Mouse (Mus musculus) layer of hippocampus, adult 6 months (tissue): ENCODE measurements around the gene Zfp318. TPM values are rescaled to one million over a fixed set of nuclear protein-coding genes. Genes with fewer than 3 reads are reported as not detected.

Experiments
- long read RNA-seq, 2 experiments: library from polyadenylated mRNA; unstranded; transcript quantifications; one replicate each; pipeline ENCODE4 v2.0.0; 2019 to 2020
- polyA plus RNA-seq: library from polyadenylated mRNA; unstranded; fragments of <200 nt; fragmentation: Nextera tagmentation; gene quantifications from 2 replicates; pipeline ENCODE4 v1.2.3, GENCODE M21; 2021

The Zfp318 gene
- polyA plus RNA-seq, result 2.5 and 3.3 TPM in 2 replicates
- long read RNA-seq, experiment 1, partial matches to known transcripts, result 5 of 11 reads
- long read RNA-seq, experiment 1, other reads (novel, unspliced or antisense), result 6 of 11 reads
- long read RNA-seq, experiment 2, transcript Zfp318-204 (8 exons, 3,936 nt), result major isoform, 6 of 23 reads
- long read RNA-seq, experiment 2, partial matches to known transcripts, result 10 of 23 reads
- long read RNA-seq, experiment 2, other reads (novel, unspliced or antisense), result 7 of 23 reads

GRCm38 (mm10) chr17:46383294-46384060 is at the start of gene Zfp318:
Zfp318 (plus strand) TSS chr17:46383731.

DNA sequence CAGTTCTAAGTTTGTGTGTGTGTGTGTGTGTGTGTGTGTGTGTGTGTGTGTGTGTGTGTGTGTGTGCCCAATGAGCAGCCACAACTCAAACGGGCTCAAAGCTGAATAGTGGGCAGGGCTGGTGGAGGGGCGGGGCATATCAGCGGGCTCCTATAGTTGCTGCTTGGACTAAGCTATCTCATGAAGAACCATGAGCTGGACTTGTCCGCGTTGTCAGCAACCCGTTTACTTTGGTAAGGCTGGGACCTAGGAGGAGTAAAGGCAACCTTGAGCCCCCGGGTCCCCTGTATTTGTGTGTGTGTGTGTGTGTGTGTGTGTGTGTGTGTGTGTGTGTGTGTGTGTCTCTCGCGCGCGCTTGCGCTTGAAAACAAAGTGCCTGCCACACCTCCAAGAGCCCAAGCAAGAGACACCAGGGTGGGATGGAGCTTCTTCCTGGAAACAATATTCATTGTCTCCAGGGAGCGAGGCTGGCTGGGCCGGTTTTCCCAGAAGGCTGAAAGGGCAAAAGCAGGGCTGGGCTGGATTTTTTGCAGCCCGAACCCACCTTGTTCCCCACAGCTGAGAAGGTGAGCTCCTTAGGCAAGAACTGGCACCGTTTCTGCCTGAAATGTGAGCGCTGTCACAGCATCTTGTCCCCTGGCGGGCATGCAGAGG is 45.4 kb downstream of the Zfp318 start, which contains the start of gene Crip3:
Crip3 (plus strand) TSS at position 166 of the 654 bp plus-strand sequence.

GRCm38 (mm10) chr17:46438298-46438873 is 54.9 kb downstream of the Zfp318 start, which contains the start of gene Slc22a7:
Slc22a7 (minus strand) TSS chr17:46438457.

Other genes starting within 250 kb of the Zfp318 start
- gene Rsph9, start 239.5 kb upstream of the Zfp318 start, polyA plus RNA-seq, result 94.1 and 109 TPM in 2 replicates
- gene Mad2l1bp, start 230.2 kb upstream of the Zfp318 start, polyA plus RNA-seq, result 15.0 and 15.3 TPM in 2 replicates
- gene Gtpbp2, start 222.7 kb upstream of the Zfp318 start, polyA plus RNA-seq, result 5.0 and 6.7 TPM in 2 replicates
- gene Polh, start 181.1 kb upstream of the Zfp318 start, polyA plus RNA-seq, result 2.2 and 3.6 TPM in 2 replicates
- gene Xpo5, start 180.9 kb upstream of the Zfp318 start, polyA plus RNA-seq, result 8.4 and 8.7 TPM in 2 replicates
- 36.0 and 40.2 TPM in 2 replicates for gene Polr1c, start 135.7 kb upstream of the Zfp318 start, polyA plus RNA-seq
- 178 and 188 TPM in 2 replicates for gene Yipf3, start 135.7 kb upstream of the Zfp318 start, polyA plus RNA-seq
- gene Lrrc73, start 130.2 kb upstream of the Zfp318 start, polyA plus RNA-seq, result 10.2 and 12.3 TPM in 2 replicates
- gene Tjap1, start 100.7 kb upstream of the Zfp318 start, polyA plus RNA-seq, result 10.8 and 16.4 TPM in 2 replicates
- gene Dlk2, start 86.3 kb upstream of the Zfp318 start, polyA plus RNA-seq, result 5.4 and 8.6 TPM in 2 replicates
- gene Abcc10, start 55.4 kb upstream of the Zfp318 start, polyA plus RNA-seq, result 2.7 and 3.1 TPM in 2 replicates
- 0.18 TPM in 1 of 2 replicates, not detected in the other for gene Crip3, start 45.2 kb downstream of the Zfp318 start, polyA plus RNA-seq
- gene Slc22a7, start 54.7 kb downstream of the Zfp318 start, polyA plus RNA-seq, result 0.26 TPM in 1 of 2 replicates, not detected in the other
- gene Ttbk1, start 103.9 kb downstream of the Zfp318 start, polyA plus RNA-seq, result 4.3 and 5.1 TPM in 2 replicates
- gene Dnph1, start 113.0 kb downstream of the Zfp318 start, polyA plus RNA-seq, result 11.5 and 12.2 TPM in 2 replicates
- gene Cul9, start 162.7 kb downstream of the Zfp318 start, polyA plus RNA-seq, result 22.6 and 27.2 TPM in 2 replicates
- gene Srf, start 172.4 kb downstream of the Zfp318 start, polyA plus RNA-seq, result 2.3 and 3.8 TPM in 2 replicates
- 1.2 and 1.3 TPM in 2 replicates for gene Ptk7, start 245.8 kb downstream of the Zfp318 start, polyA plus RNA-seq